Mouse (Mus musculus): Measurements from ENCODE around the gene Cycs.

DNA sequence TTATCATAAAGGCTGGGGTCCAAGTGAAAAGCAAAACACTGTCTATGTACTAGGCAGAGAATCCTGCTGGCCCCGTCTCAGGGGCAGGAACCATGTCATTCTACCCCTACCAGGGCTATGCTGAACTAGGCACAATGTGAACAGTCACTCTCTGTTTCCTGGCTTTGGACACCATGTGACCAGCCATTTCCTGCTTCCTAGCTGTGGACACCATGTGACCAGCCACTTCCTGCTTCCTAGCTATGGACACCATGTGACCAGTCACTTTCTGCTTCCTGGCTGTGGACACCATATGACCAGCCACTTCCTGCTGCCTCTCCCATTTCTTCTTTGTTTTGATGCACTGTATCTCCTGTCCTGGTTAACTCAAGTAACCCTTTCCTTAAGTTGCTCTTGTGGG lies 23.8 kb downstream of the Cycs start:
- TF ChIP-seq POLR2A (IDR thresholded peaks at IDR 0.05; ENCODE audit: low read depth, low read length), result no peak
- TF ChIP-seq CTCF (conservative IDR thresholded peaks at IDR 0.05; ENCODE audit: insufficient read depth, insufficient read length, low read depth, low read length), result no peak

Measured in kidney, adult 2 months (tissue).